Mouse (Mus musculus): ENCODE measurements at regions not wholly inside any gene's neighbourhood (a gene's known extent, or its start where the extent isn't known, plus 50 kb on each side); places are given as distances from the start of the nearest gene placed in this dataset.

DNA sequence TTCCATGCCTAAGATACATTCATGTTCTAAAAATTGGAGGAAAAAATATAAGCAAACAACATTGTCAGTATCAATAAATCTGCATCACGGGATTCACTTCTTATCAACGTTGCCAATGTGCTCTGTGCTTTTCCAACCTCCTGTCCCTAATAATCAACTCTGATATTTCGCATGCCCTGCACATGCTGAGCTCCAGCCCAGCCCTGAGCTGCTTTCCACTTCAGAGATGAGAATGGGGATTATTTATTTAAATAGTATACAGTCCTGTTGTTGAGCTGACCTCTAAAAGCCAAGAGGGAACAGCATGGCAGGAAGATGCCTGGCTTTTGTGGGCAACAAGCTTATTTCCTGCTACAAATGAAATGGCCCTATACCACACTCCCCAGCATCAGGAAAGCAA is 786.2 kb downstream of the Car8 start:
- no peaks in the 10 kb centered on the region for H3K9me3 ChIP-seq (replicated peaks; ENCODE audit: control insufficient read depth, low read length)
- no peak overlapping the region for H3K9ac ChIP-seq (ENCODE audit: low read depth, low read length)
- H3K4me1 ChIP-seq (ENCODE audit: control insufficient read depth, insufficient read depth, low read length): no peaks in the 10 kb centered on the region
- no peak overlapping the region for H3K27ac ChIP-seq (ENCODE audit: low read depth, low read length)
- H3K4me3 ChIP-seq (ENCODE audit: low read depth, low read length): no peak overlapping the region
- no peaks in the 10 kb centered on the region for H3K36me3 ChIP-seq (ENCODE audit: control insufficient read depth, insufficient read depth, low read length)
- 64% methylated on average over 3 of the region's 3 CpGs for WGBS (ENCODE audit: insufficient replicate concordance)
- H3K27me3 ChIP-seq (ENCODE audit: control insufficient read depth, insufficient read depth, low read length): no peaks in the 10 kb centered on the region
- no peak overlapping the region for H3K4me2 ChIP-seq
- no peak for ATAC-seq (replicated peaks; ENCODE audit: insufficient number of reproducible peaks, low FRiP score, low TSS enrichment)

DNA sequence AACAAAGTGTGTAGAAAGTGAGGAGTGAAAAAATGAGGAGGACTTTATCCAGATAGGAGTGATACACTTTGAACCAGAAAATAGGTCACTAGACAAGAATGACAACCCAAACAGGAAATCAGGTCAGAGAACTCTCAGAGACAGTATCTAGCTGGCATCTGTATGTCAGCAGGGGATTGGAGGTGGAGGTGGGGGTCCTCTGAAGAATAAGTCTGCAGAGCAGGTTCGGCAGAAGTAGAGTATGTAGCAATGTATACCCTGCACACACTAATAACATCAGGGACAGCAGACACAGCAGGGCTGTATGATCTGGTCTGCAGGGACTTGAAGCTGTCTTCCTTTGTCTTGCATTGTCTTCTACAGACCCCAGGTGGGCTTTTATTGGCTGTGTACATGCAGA is 787.9 kb downstream of the Car8 start:
- 67% methylated on average over 1 of the region's 1 CpGs for WGBS (ENCODE audit: insufficient replicate concordance)
- Histone ChIP-seq H3K9me3 (replicated peaks; ENCODE audit: control insufficient read depth, low read length) (no peaks in the 10 kb centered on the region), H3K36me3 (ENCODE audit: control insufficient read depth, insufficient read depth, low read length) (no peaks in the 10 kb centered on the region), H3K4me3 (ENCODE audit: low read depth, low read length) (no peak overlapping the region), H3K4me1 (ENCODE audit: control insufficient read depth, insufficient read depth, low read length) (no peaks in the 10 kb centered on the region), H3K27me3 (ENCODE audit: control insufficient read depth, insufficient read depth, low read length) (no peaks in the 10 kb centered on the region), H3K4me2 (no peak overlapping the region), H3K27ac (ENCODE audit: low read depth, low read length) (no peak overlapping the region), H3K9ac (ENCODE audit: low read depth, low read length) (no peak overlapping the region)
- ATAC-seq (replicated peaks; ENCODE audit: insufficient number of reproducible peaks, low FRiP score, low TSS enrichment): no peak

GRCm38 (mm10) chr4:7429308-7429707 is 809.5 kb downstream of the Car8 start:
- Histone ChIP-seq H3K4me1 (ENCODE audit: control insufficient read depth, insufficient read depth, low read length) (no peaks in the 10 kb centered on the region), H3K27me3 (ENCODE audit: control insufficient read depth, insufficient read depth, low read length) (no peaks in the 10 kb centered on the region), H3K4me3 (ENCODE audit: low read depth, low read length) (no peak overlapping the region), H3K9ac (ENCODE audit: low read depth, low read length) (no peak overlapping the region), H3K9me3 (replicated peaks; ENCODE audit: control insufficient read depth, low read length) (no peaks in the 10 kb centered on the region), H3K27ac (ENCODE audit: low read depth, low read length) (no peak overlapping the region), H3K36me3 (ENCODE audit: control insufficient read depth, insufficient read depth, low read length) (no peaks in the 10 kb centered on the region), H3K4me2 (no peak overlapping the region)
- ATAC-seq (replicated peaks; ENCODE audit: insufficient number of reproducible peaks, low FRiP score, low TSS enrichment): no peak
- WGBS (ENCODE audit: insufficient replicate concordance): 84% methylated on average over 3 of the region's 3 CpGs

DNA sequence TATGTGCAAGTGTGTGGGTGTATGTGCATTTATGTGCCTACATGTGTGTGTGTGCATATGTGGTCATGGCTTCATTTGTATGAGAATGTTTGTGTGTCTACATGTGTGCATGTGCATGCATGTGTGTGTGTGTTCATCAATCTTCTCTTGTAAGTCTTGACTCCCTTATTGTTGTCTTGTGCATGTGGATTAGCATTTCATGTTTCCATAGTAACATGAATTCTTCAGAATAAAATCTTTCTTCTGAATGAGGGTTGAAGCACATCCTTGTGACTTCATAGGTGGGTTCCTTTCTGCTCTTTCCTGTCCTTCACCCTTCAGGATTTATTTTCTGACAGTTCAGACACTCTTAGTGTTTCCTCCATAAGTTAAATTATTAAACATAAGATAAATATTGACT is 814.8 kb downstream of the Car8 start:
- H3K27ac ChIP-seq (ENCODE audit: low read depth, low read length): no peak overlapping the region
- no peaks in the 10 kb centered on the region for H3K36me3 ChIP-seq (ENCODE audit: control insufficient read depth, insufficient read depth, low read length)
- H3K4me1 ChIP-seq (ENCODE audit: control insufficient read depth, insufficient read depth, low read length): no peaks in the 10 kb centered on the region
- ATAC-seq (replicated peaks; ENCODE audit: insufficient number of reproducible peaks, low FRiP score, low TSS enrichment): no peak
- no peaks in the 10 kb centered on the region for H3K27me3 ChIP-seq (ENCODE audit: control insufficient read depth, insufficient read depth, low read length)
- no peaks in the 10 kb centered on the region for H3K9me3 ChIP-seq (replicated peaks; ENCODE audit: control insufficient read depth, low read length)
- no peak overlapping the region for H3K9ac ChIP-seq (ENCODE audit: low read depth, low read length)
- no peak overlapping the region for H3K4me3 ChIP-seq (ENCODE audit: low read depth, low read length)
- no peak overlapping the region for H3K4me2 ChIP-seq

- Histone ChIP-seq H3K4me3 (ENCODE audit: low read depth, low read length) (no peak overlapping the region), H3K36me3 (ENCODE audit: control insufficient read depth, insufficient read depth, low read length) (no peaks in the 10 kb centered on the region), H3K4me2 (no peak overlapping the region), H3K9ac (ENCODE audit: low read depth, low read length) (no peak overlapping the region), H3K9me3 (replicated peaks; ENCODE audit: control insufficient read depth, low read length) (no peaks in the 10 kb centered on the region), H3K4me1 (ENCODE audit: control insufficient read depth, insufficient read depth, low read length) (no peaks in the 10 kb centered on the region), H3K27me3 (ENCODE audit: control insufficient read depth, insufficient read depth, low read length) (no peaks in the 10 kb centered on the region), H3K27ac (ENCODE audit: low read depth, low read length) (no peak overlapping the region)
- 73% methylated on average over 4 of the region's 4 CpGs for WGBS (ENCODE audit: insufficient replicate concordance)
- ATAC-seq (replicated peaks; ENCODE audit: insufficient number of reproducible peaks, low FRiP score, low TSS enrichment): no peak
Measured at GRCm38 (mm10) chr4:7423204-7423603, 815.6 kb downstream of the Car8 start.

GRCm38 (mm10) chr4:7422787-7423186 is 816.1 kb downstream of the Car8 start:
- H3K4me3 ChIP-seq (ENCODE audit: low read depth, low read length): no peak overlapping the region
- H3K9ac ChIP-seq (ENCODE audit: low read depth, low read length): no peak overlapping the region
- ATAC-seq (replicated peaks; ENCODE audit: insufficient number of reproducible peaks, low FRiP score, low TSS enrichment): no peak
- 86% methylated on average over 3 of the region's 3 CpGs for WGBS (ENCODE audit: insufficient replicate concordance)
- no peak overlapping the region for H3K4me2 ChIP-seq
- no peak overlapping the region for H3K27ac ChIP-seq (ENCODE audit: low read depth, low read length)
- H3K27me3 ChIP-seq (ENCODE audit: control insufficient read depth, insufficient read depth, low read length): no peaks in the 10 kb centered on the region
- no peaks in the 10 kb centered on the region for H3K36me3 ChIP-seq (ENCODE audit: control insufficient read depth, insufficient read depth, low read length)
- H3K4me1 ChIP-seq (ENCODE audit: control insufficient read depth, insufficient read depth, low read length): no peaks in the 10 kb centered on the region
- H3K9me3 ChIP-seq (replicated peaks; ENCODE audit: control insufficient read depth, low read length): no peaks in the 10 kb centered on the region

GRCm38 (mm10) chr4:7414301-7414700 is 824.5 kb downstream of the Car8 start:
- no peaks in the 10 kb centered on the region for H3K27me3 ChIP-seq (ENCODE audit: control insufficient read depth, insufficient read depth, low read length)
- H3K4me2 ChIP-seq: no peak overlapping the region
- ATAC-seq (replicated peaks; ENCODE audit: insufficient number of reproducible peaks, low FRiP score, low TSS enrichment): no peak
- H3K9me3 ChIP-seq (replicated peaks; ENCODE audit: control insufficient read depth, low read length): no peaks in the 10 kb centered on the region
- no peak overlapping the region for H3K27ac ChIP-seq (ENCODE audit: low read depth, low read length)
- H3K4me1 ChIP-seq (ENCODE audit: control insufficient read depth, insufficient read depth, low read length): no peaks in the 10 kb centered on the region
- no peak overlapping the region for H3K4me3 ChIP-seq (ENCODE audit: low read depth, low read length)
- H3K36me3 ChIP-seq (ENCODE audit: control insufficient read depth, insufficient read depth, low read length): no peaks in the 10 kb centered on the region
- no peak overlapping the region for H3K9ac ChIP-seq (ENCODE audit: low read depth, low read length)
- WGBS (ENCODE audit: insufficient replicate concordance): 64% methylated on average over 2 of the region's 2 CpGs

GRCm38 (mm10) chr4:7392696-7393095 is 846.1 kb downstream of the Car8 start:
- no peaks in the 10 kb centered on the region for H3K4me1 ChIP-seq (ENCODE audit: control insufficient read depth, insufficient read depth, low read length)
- H3K27ac ChIP-seq (ENCODE audit: low read depth, low read length): no peak overlapping the region
- H3K4me3 ChIP-seq (ENCODE audit: low read depth, low read length): no peak overlapping the region
- no peaks in the 10 kb centered on the region for H3K9me3 ChIP-seq (replicated peaks; ENCODE audit: control insufficient read depth, low read length)
- H3K9ac ChIP-seq (ENCODE audit: low read depth, low read length): no peak overlapping the region
- WGBS (ENCODE audit: insufficient replicate concordance): 54% methylated on average over 1 of the region's 1 CpGs
- no peak for ATAC-seq (replicated peaks; ENCODE audit: insufficient number of reproducible peaks, low FRiP score, low TSS enrichment)
- H3K36me3 ChIP-seq (ENCODE audit: control insufficient read depth, insufficient read depth, low read length): no peaks in the 10 kb centered on the region
- H3K4me2 ChIP-seq: no peak overlapping the region
- no peaks in the 10 kb centered on the region for H3K27me3 ChIP-seq (ENCODE audit: control insufficient read depth, insufficient read depth, low read length)

DNA sequence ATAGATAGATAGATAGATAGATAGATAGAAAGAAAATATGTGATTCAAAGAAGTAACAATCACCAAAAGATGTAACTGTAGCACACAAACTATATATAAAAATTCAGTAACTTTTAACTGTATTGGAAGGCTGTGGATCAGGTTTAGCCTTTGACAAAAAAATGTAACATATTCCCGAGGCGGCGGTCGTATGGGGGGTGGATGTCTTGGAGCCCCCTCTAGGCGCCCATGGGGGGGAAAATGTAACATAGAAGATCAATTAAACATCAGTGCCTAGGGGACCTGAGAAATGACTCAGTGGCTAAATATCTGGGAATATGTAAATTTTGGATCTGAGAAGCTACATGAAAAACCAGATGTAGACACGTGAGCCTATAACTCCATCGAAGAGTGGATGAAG is 847.2 kb downstream of the Car8 start:
- no peaks in the 10 kb centered on the region for H3K36me3 ChIP-seq (ENCODE audit: control insufficient read depth, insufficient read depth, low read length)
- no peak for ATAC-seq (replicated peaks; ENCODE audit: insufficient number of reproducible peaks, low FRiP score, low TSS enrichment)
- H3K4me1 ChIP-seq (ENCODE audit: control insufficient read depth, insufficient read depth, low read length): no peaks in the 10 kb centered on the region
- H3K27me3 ChIP-seq (ENCODE audit: control insufficient read depth, insufficient read depth, low read length): no peaks in the 10 kb centered on the region
- no peak overlapping the region for H3K4me3 ChIP-seq (ENCODE audit: low read depth, low read length)
- no peak overlapping the region for H3K9ac ChIP-seq (ENCODE audit: low read depth, low read length)
- no peaks in the 10 kb centered on the region for H3K9me3 ChIP-seq (replicated peaks; ENCODE audit: control insufficient read depth, low read length)
- H3K27ac ChIP-seq (ENCODE audit: low read depth, low read length): no peak overlapping the region
- H3K4me2 ChIP-seq: no peak overlapping the region
- 81% methylated on average over 7 of the region's 7 CpGs for WGBS (ENCODE audit: insufficient replicate concordance)

Data from heart, embryonic 11.5 days (tissue).